Comparison of ENCODE assay signal across 7 mouse cellular contexts in the genomic region with DNA sequence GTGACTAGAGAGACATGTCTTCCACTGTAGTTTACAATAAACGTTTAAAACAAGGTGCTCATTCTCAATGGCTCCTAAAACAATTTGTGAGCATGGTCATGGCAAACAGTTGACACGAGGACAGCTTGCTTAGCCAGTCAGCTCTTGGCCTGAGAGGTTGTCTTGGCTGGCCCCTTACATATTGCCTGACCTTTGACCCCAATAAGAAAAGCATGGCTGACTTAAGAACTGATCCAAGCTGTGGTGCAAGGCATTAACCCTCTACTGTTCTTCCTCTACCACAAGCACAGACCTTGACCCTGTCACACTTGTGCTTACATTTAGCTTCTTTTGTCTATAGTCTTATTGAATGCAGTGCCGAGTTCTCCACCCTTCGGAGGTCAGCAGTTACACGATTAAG. TPM values are rescaled to one million over a fixed set of nuclear protein-coding genes. Genes with fewer than 3 reads are reported as not detected.
DNase-seq lines count a peak whose midpoint lies in the region; ATAC-seq and TF ChIP-seq lines count a peak whose summit lies in the region.

No protein-coding gene starts in this region.

- DNase-seq in layer of hippocampus, adult 2 months (ENCODE audit: low spot score in 2 of 2), result no peak
- no peak for DNase-seq in layer of hippocampus, postnatal 36 days
- DNase-seq in urinary bladder, postnatal 25 days (ENCODE audit: low spot score), result no peak
- DNase-seq in spleen, postnatal 14 days (ENCODE audit: low spot score in 2 of 2), result no peak

- WGBS in forebrain, embryonic 12.5 days, result 53% methylated on average over 5 of the region's 5 CpGs
- WGBS in intestine, embryonic 16.5 days, result 42% methylated on average over 5 of the region's 5 CpGs
- 27% methylated on average over 5 of the region's 5 CpGs for WGBS in stomach, embryonic 15.5 days

- peaks cover 9% of the 10 kb centered on the region for H3K36me3 ChIP-seq in forebrain, embryonic 12.5 days (replicated peaks)
- no peaks in the 10 kb centered on the region for H3K36me3 ChIP-seq in intestine, embryonic 16.5 days (ENCODE audit: control insufficient read depth, insufficient read depth, low read length)
- no peaks in the 10 kb centered on the region for H3K36me3 ChIP-seq in stomach, embryonic 15.5 days

- H3K9ac ChIP-seq in forebrain, embryonic 12.5 days, result no peak overlapping the region
- H3K9ac ChIP-seq in intestine, embryonic 16.5 days (ENCODE audit: low read depth, low read length), result no peak overlapping the region
- H3K9ac ChIP-seq in stomach, embryonic 15.5 days, result no peak overlapping the region

- H3K4me2 ChIP-seq in forebrain, embryonic 12.5 days, result no peak overlapping the region
- H3K4me2 ChIP-seq in intestine, embryonic 16.5 days (ENCODE audit: low read depth, low read length), result no peak overlapping the region
- no peak overlapping the region for H3K4me2 ChIP-seq in stomach, embryonic 15.5 days

- H3K9me3 ChIP-seq in forebrain, embryonic 12.5 days, result no peaks in the 10 kb centered on the region
- H3K9me3 ChIP-seq in intestine, embryonic 16.5 days (ENCODE audit: control insufficient read depth, low read length), result no peaks in the 10 kb centered on the region
- H3K9me3 ChIP-seq in stomach, embryonic 15.5 days, result no peaks in the 10 kb centered on the region

- peaks cover 38% of the 10 kb centered on the region for H3K4me1 ChIP-seq in forebrain, embryonic 12.5 days
- H3K4me1 ChIP-seq in intestine, embryonic 16.5 days (ENCODE audit: control insufficient read depth, insufficient read depth, low read length), result peaks cover 28% of the 10 kb centered on the region
- peaks cover 32% of the 10 kb centered on the region for H3K4me1 ChIP-seq in stomach, embryonic 15.5 days

- peak overlapping the region; percentile 60; the same call in 1 of the 2 replicates for H3K27ac ChIP-seq in layer of hippocampus, adult 2 months
- peak overlapping the region; percentile 92 for H3K27ac ChIP-seq in forebrain, embryonic 12.5 days
- H3K27ac ChIP-seq in intestine, embryonic 16.5 days (ENCODE audit: low read length), result peak overlapping the region; percentile 14; the same call in 1 of the 2 replicates
- H3K27ac ChIP-seq in stomach, embryonic 15.5 days, result peak overlapping the region; percentile 91

- H3K27me3 ChIP-seq in forebrain, embryonic 12.5 days, result no peaks in the 10 kb centered on the region
- no peaks in the 10 kb centered on the region for H3K27me3 ChIP-seq in intestine, embryonic 16.5 days (replicated peaks; ENCODE audit: control insufficient read depth, insufficient read depth, low read length)
- no peaks in the 10 kb centered on the region for H3K27me3 ChIP-seq in stomach, embryonic 15.5 days (replicated peaks)

- TF ChIP-seq CTCF in layer of hippocampus, adult 2 months (conservative IDR thresholded peaks at IDR 0.05), result no peak

- no peak for ATAC-seq in forebrain, embryonic 12.5 days (ENCODE audit: low FRiP score)
- ATAC-seq in intestine, embryonic 16.5 days, result 0 out of 2 replicates have a peak, but pooled peaks have one; percentile 27
- ATAC-seq in stomach, embryonic 15.5 days (ENCODE audit: insufficient read depth, low FRiP score, low read depth), result no peak

- no peak overlapping the region for H3K4me3 ChIP-seq in layer of hippocampus, adult 2 months
- no peak overlapping the region for H3K4me3 ChIP-seq in forebrain, embryonic 12.5 days (replicated peaks)
- H3K4me3 ChIP-seq in intestine, embryonic 16.5 days (ENCODE audit: low read length), result no peak overlapping the region
- H3K4me3 ChIP-seq in stomach, embryonic 15.5 days (replicated peaks), result no peak overlapping the region

RNA-seq across cellular contexts. Expression of a gene that starts 48.0 kb away (rescaled TPM):
- 1 to 10 TPM; 2.5 to 2.6 TPM for total RNA-seq in layer of hippocampus, adult 2 months (2021)
- total RNA-seq in layer of hippocampus, postnatal 36 days (2021), result 1 to 10 TPM; 2.1 to 2.5 TPM
- 4.7 and 6.0 TPM in 2 replicates for polyA plus RNA-seq in forebrain, embryonic 12.5 days (2016; fragmentation: Nextera tagmentation; extraction: Ambion mirVana)
- 28.0 and 33.4 TPM in 2 replicates for polyA plus RNA-seq in intestine, embryonic 16.5 days (2015; fragmentation: Nextera tagmentation; extraction: Ambion mirVana)
- polyA plus RNA-seq in stomach, embryonic 15.5 days (2015; fragmentation: Nextera tagmentation; extraction: Ambion mirVana), result 29.0 and 29.6 TPM in 2 replicates

Comparison
In these comparisons a context has a peak if more than half of its experiments do, and no peak if none do; other contexts are left out.
1. H3K27ac ChIP-seq: peak in every context shown above with its lines; median percentile 92 in forebrain, embryonic 12.5 days; 91 in stomach, embryonic 15.5 days; 60 in layer of hippocampus, adult 2 months; 14 in intestine, embryonic 16.5 days.